Comparison of ENCODE assay signal across 10 mouse cellular contexts in genomic region chr5:8362361-8362760, GRCm38 (mm10). TPM values are rescaled to one million over a fixed set of nuclear protein-coding genes. Genes with fewer than 3 reads are reported as not detected.
DNase-seq lines count a peak whose midpoint lies in the region; ATAC-seq and TF ChIP-seq lines count a peak whose summit lies in the region.
"Had no signal": no experiment of that assay in that cellular context is flagged by ENCODE, and none has a peak within 500 bp of the region (broad histone marks: within the 10 kb centered on the region; RNA-seq: fewer than 3 reads in every experiment).

No protein-coding gene starts in this region.

- intact Hi-C loops in gastrocnemius, adult 2 months (cut with DNase I): loop anchor here (10.0 kb wide), 1 partner anchor 198 kb away; no protein-coding TSS in a partner anchor
- intact Hi-C loops in gastrocnemius, postnatal 36 days (cut with DNase I): loop anchor here (10.0 kb wide), 1 partner anchor 198 kb away; no protein-coding TSS in a partner anchor

- no peak for DNase-seq in gastrocnemius, adult 2 months
- no peak for DNase-seq in gastrocnemius, postnatal 36 days
- no peak for DNase-seq in lung, adult 2 months
- no peak for DNase-seq in lung, adult 18-20 months
- DNase-seq in NIH3T3 (ENCODE audit: low read depth): peak; percentile 21
- no peak for DNase-seq in layer of hippocampus, postnatal 14 days (ENCODE audit: low spot score in 2 of 2)
- DNase-seq in frontal cortex, postnatal 14 days (ENCODE audit: low spot score in 2 of 2): no peak
- DNase-seq: thymus, postnatal 4 days had no signal

- H3K27ac ChIP-seq in gastrocnemius, adult 2 months: no peak overlapping the region

- 64% methylated on average over 1 of the region's 1 CpGs for WGBS in lung, adult 2 months

- 0 out of 4 replicates have a peak, but pooled peaks have one; percentile 13 to 49 for ATAC-seq in hematopoietic stem cell, adult 5-6 weeks (replicated peaks in 1 of 2; ENCODE audit: insufficient read depth in 1 of 2, low FRiP score in 2 of 2, low TSS enrichment in 1 of 2, low read depth in 1 of 2, poor library complexity in 2 of 2, severe bottlenecking in 2 of 2)

- no peak for TF ChIP-seq POLR2A in lung, adult 2 months (IDR thresholded peaks at IDR 0.05; ENCODE audit: borderline replicate concordance, extremely low read depth, low read depth, low read length)

- peaks cover 2% of the 10 kb centered on the region; the same call in 1 of the 2 replicates for H3K4me1 ChIP-seq in lung, adult 2 months (ENCODE audit: control insufficient read depth, insufficient read depth, low read length)

- peak; percentile 29; the same call in 1 of the 2 replicates for TF ChIP-seq CTCF in gastrocnemius, adult 2 months (IDR thresholded peaks at IDR 0.05)
- TF ChIP-seq CTCF in lung, adult 2 months (IDR thresholded peaks at IDR 0.05; ENCODE audit: insufficient read depth, low read length): peak; percentile 17; the same call in 1 of the 2 replicates

- H3K4me3 ChIP-seq in gastrocnemius, adult 2 months: no peak overlapping the region
- no peak overlapping the region for H3K4me3 ChIP-seq in lung, adult 2 months (replicated peaks; ENCODE audit: extremely low read depth, low read depth, low read length)
- H3K4me3 ChIP-seq: heart, embryonic 12.5 days had no signal

RNA-seq across cellular contexts. Expression of gene Adam22, which starts 5.6 kb away (rescaled TPM):
- 1 to 10 TPM; 1.6 to 2.8 TPM for total RNA-seq in gastrocnemius, adult 2 months (2021)
- 1 to 10 TPM; 1.6 to 2.0 TPM for total RNA-seq in gastrocnemius, postnatal 36 days (2021)
- polyA plus RNA-seq in lung, adult 2 months (2012; rRNA removed): 3.1 and 3.2 TPM in 2 replicates
- total RNA-seq in hematopoietic stem cell, adult 5-6 weeks (2017): 10.6 and 15.7 TPM in 2 replicates
- total RNA-seq in layer of hippocampus, postnatal 14 days (2021): 100 to 1,000 TPM; 142 to 159 TPM
